Mouse (Mus musculus) Patski (cell line): ENCODE measurements at regions not wholly inside any gene's neighbourhood (a gene's known extent, or its start where the extent isn't known, plus 50 kb on each side); places are given as distances from the start of the nearest gene placed in this dataset.

Source experiments
- ATAC-seq: fragments of 100-300 bp; one replicate; pipeline ENCODE4 v1.8.0; 2021
- CTCF ChIA-PET: fragments of 350-600 bp; sonication (Branson Sonifier 250); formaldehyde crosslinking; loops from one replicate; lab custom pipeline; 2022; ENCODE audit warnings: inconsistent platforms; lab: Charles Lee
- POLR2A ChIA-PET: fragments of 350-600 bp; sonication (Branson Sonifier 250); formaldehyde crosslinking; loops from one replicate; lab custom pipeline; 2022; ENCODE audit warnings: antibody characterized with exemption, inconsistent platforms; lab: Charles Lee
- DNase-seq: peaks from one replicate; pipeline ENCODE4 v3.0.0-alpha.2; 2011; ENCODE audit warnings: low read depth, low spot score
- H3K27me3 ChIP-seq: fragments of 371-371 bp; one replicate; pipeline ENCODE4 v1.5.1; 2021
- CTCF ChIP-seq: fragments of 100-300 bp; IDR thresholded peaks from one replicate; pipeline ENCODE4 v1.5.1; 2021
- in situ Hi-C: fragments of 300-500 bp; cut with MboI; formaldehyde crosslinking; loops from 3 replicates; pipeline ENCODE4 v1.11.1; 2018; ENCODE audit warnings: low pct_unique_long_range_greater_than_20kb, mixed read lengths

DNA sequence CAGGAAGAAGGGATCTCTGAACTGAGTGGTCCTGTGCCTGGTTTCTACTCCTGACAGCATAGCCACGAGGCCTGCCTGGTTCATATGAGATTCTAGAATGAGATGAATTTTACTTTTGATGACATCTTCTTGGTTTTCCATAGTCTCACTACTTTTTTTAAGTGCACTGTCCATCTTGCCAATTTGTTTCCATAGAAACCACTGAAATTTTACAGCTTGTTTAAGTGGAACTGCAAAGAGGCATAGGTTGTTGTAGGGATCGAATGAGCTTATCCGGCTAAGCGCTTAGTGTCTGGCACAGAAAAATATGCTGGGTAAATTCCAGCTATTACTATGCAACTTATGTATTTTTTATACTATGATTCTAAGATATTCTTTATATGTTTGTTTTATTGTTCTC is 100.8 kb upstream of the Fshr start:
- ChIA-PET CTCF (no interaction called here), POLR2A (no interaction called here)
- no peak for DNase-seq
- no peak for ATAC-seq
- H3K27me3 ChIP-seq, result no peaks in the 10 kb centered on the region
- in situ Hi-C loops, result no loop called here
- TF ChIP-seq CTCF, result no peak

DNA sequence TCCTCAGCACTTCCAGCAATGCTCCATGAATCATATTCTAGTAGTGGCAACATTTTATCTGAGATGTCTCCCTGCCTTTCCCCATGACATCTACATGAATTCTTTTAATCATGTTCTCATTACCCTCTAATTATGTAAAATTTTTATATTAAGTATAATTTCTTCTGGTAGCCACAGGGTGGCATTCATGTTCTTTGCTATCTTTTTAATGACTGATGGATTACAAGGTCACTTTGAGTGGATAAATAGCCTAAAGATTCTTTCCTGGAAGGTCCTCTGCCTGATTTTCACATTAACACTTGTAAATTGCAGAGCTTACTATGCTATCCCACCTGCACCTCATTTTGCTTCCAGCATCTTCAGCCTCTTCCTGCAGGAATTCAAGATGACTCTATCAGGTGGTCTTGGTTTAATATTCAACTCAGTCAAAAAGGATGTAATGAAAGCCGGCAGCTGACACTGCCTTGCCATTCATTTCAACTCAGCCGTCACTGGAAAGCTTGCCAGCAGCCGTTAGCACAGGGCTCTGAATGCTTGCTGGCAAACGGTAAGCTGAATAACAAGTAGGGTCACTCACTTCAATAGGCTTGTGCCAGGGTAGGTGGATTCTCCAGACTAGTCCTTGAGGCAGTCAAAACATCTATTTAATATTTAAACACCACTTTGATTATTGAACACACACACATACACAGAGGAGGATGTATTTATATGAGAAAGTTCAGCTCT is 97.0 kb upstream of the Fshr start:
- no peak for ATAC-seq
- no peaks in the 10 kb centered on the region for H3K27me3 ChIP-seq
- ChIA-PET POLR2A (no interaction called here), CTCF (no interaction called here)
- in situ Hi-C loops, result no loop called here
- DNase-seq, result no peak
- TF ChIP-seq CTCF, result no peak

DNA sequence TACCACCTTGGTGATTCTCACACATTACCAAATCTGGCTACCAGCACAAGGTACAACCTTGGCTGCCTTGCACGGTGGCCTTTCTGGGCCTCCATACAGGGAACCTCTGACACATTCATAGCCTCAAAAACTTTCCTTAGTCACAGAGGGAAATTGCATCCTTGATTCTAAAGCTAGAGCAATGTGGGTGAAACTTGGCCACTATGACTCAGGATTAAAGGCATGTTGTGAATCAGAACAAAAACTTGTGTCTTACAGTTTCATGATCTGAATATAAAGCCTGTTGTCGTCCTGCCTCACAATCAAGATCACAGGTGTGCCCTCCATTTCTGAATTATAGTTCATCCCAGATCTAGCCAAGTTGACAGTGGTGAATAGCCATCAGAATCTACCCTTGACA is 80.8 kb upstream of the Fshr start:
- no peaks in the 10 kb centered on the region for H3K27me3 ChIP-seq
- POLR2A ChIA-PET, result no interaction called here
- no peak for DNase-seq
- no peak for ATAC-seq
- CTCF ChIA-PET, result no interaction called here
- no peak for TF ChIP-seq CTCF
- in situ Hi-C loops, result no loop called here

DNA sequence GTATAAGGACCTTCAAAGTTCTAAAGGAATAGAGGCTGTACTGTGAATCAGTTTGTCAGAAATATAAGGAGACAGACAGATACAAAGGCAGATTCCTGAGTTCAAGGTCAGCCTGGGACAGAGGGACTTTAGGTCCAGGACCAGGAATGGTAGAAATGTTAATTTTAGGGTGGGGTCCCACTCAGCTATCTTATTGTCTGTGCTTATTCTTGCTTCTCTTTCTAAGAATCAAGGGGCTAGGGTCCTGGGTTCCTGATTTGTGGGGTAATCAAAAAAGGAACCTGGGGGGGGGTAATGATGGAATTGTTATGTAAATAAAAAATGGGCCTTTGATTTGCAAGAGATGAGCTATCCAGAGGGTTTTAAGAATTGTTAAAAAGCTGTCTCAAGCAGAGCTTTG is 71.7 kb upstream of the Fshr start:
- POLR2A ChIA-PET, result no interaction called here
- TF ChIP-seq CTCF, result no peak
- in situ Hi-C loops, result no loop called here
- DNase-seq (no peak), ATAC-seq (no peak)
- H3K27me3 ChIP-seq, result no peaks in the 10 kb centered on the region
- CTCF ChIA-PET, result no interaction called here

DNA sequence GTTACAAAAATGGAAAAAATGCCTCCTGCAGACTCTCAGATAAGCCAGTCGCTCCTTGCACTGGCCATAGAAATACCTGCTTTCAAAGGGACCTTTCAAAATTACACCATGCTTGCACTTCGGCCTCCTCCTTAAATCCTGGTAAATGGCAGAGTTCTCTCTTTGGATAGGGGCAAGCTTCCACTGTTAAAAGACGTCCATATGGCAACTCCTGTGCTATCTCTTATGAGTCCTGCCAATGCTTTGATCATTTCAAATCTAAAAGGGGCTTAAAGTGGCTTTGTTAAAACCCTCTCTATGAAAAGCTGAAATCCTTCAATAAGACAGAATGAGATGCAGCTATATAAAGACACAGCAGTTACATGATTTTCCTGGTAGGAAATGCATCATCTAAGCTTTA is 55.2 kb upstream of the Fshr start:
- ChIA-PET CTCF (no interaction called here), POLR2A (no interaction called here)
- no peak for TF ChIP-seq CTCF
- no peak for ATAC-seq
- H3K27me3 ChIP-seq, result no peaks in the 10 kb centered on the region
- no peak for DNase-seq
- in situ Hi-C loops, result no loop called here

DNA sequence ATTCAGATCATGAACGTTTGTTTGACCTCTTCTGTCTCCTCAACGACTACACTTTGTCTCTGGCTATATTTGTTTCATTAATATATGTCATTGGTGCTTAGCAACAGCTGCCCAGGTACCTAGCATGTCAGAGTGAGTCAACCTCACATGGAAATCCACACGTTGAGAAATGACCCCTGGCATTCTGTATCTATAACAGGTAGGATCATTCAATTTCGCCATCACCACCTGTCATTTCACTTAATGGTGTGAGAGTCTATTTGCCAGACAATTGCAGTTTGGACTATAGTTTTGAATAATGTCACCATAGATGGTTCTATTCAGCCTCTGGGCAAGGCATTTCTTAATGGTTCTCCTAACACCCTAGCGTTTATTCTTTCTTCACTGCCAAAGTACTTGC is 50.3 kb upstream of the Fshr start:
- no peak for TF ChIP-seq CTCF
- no peak for DNase-seq
- ChIA-PET POLR2A (no interaction called here), CTCF (no interaction called here)
- in situ Hi-C loops, result no loop called here
- H3K27me3 ChIP-seq, result no peaks in the 10 kb centered on the region
- no peak for ATAC-seq
